Mouse (Mus musculus): ENCODE data around the gene Adcy9.

The Adcy9 gene

GRCm38 (mm10) chr16:4320856-4321255, 99.4 kb downstream of the Adcy9 start:
- DNase-seq (ENCODE audit: low spot score) = no peak

GRCm38 (mm10) chr16:4318001-4318526, 102.2 kb downstream of the Adcy9 start:
- DNase-seq (ENCODE audit: low spot score) = peak; percentile 19

- peak; percentile 88 for DNase-seq (ENCODE audit: low spot score)
These were observed 104.2 kb downstream of the Adcy9 start for GRCm38 (mm10) chr16:4316094-4316474.

GRCm38 (mm10) chr16:4315352-4316093, 104.8 kb downstream of the Adcy9 start:
- DNase-seq (ENCODE audit: low spot score) = no peak

- no peak for DNase-seq (ENCODE audit: low spot score)
These were observed 105.4 kb downstream of the Adcy9 start for GRCm38 (mm10) chr16:4314891-4315290.

GRCm38 (mm10) chr16:4312018-4312417, 108.3 kb downstream of the Adcy9 start:
- DNase-seq (ENCODE audit: low spot score) = no peak

- no peak for DNase-seq (ENCODE audit: low spot score)
These were observed 108.7 kb downstream of the Adcy9 start for GRCm38 (mm10) chr16:4311608-4312007.

GRCm38 (mm10) chr16:4307795-4308194, 112.5 kb downstream of the Adcy9 start:
- no peak for DNase-seq (ENCODE audit: low spot score)

GRCm38 (mm10) chr16:4304176-4304922, 115.9 kb downstream of the Adcy9 start:
- DNase-seq (ENCODE audit: low spot score) = peak; percentile 34

GRCm38 (mm10) chr16:4303554-4303953, 116.7 kb downstream of the Adcy9 start:
- no peak for DNase-seq (ENCODE audit: low spot score)

- DNase-seq (ENCODE audit: low spot score) = no peak
These were observed 120.0 kb downstream of the Adcy9 start for GRCm38 (mm10) chr16:4300280-4300679.

GRCm38 (mm10) chr16:4293259-4293658, 127.0 kb downstream of the Adcy9 start:
- no peak for DNase-seq (ENCODE audit: low spot score)

- DNase-seq (ENCODE audit: low spot score) = peak; percentile 42
These were observed 130.8 kb downstream of the Adcy9 start for GRCm38 (mm10) chr16:4289507-4289906.

GRCm38 (mm10) chr16:4286593-4286992, 133.7 kb downstream of the Adcy9 start:
- no peak for DNase-seq (ENCODE audit: low spot score)

- DNase-seq (ENCODE audit: low spot score) = peak; percentile 58
These were observed 135.0 kb downstream of the Adcy9 start for GRCm38 (mm10) chr16:4285257-4285656.

GRCm38 (mm10) chr16:4283267-4283851, 136.9 kb downstream of the Adcy9 start:
- no peak for DNase-seq (ENCODE audit: low spot score)

- DNase-seq (ENCODE audit: low spot score) = no peak
These were observed 138.8 kb downstream of the Adcy9 start for GRCm38 (mm10) chr16:4281470-4281869.

GRCm38 (mm10) chr16:4280949-4281348, 139.3 kb downstream of the Adcy9 start:
- no peak for DNase-seq (ENCODE audit: low spot score)

- DNase-seq (ENCODE audit: low spot score) = peak; percentile 15
These were observed 140.7 kb downstream of the Adcy9 start for GRCm38 (mm10) chr16:4279601-4280000.

GRCm38 (mm10) chr16:4276621-4277020, 143.7 kb downstream of the Adcy9 start:
- DNase-seq (ENCODE audit: low spot score) = no peak

GRCm38 (mm10) chr16:4276151-4276550, 144.1 kb downstream of the Adcy9 start:
- DNase-seq (ENCODE audit: low spot score) = no peak

- DNase-seq (ENCODE audit: low spot score) = peak; percentile 79
These were observed 146.4 kb downstream of the Adcy9 start for GRCm38 (mm10) chr16:4273702-4274476.
